Mouse (Mus musculus) ES-E14 (cell line): Measurements from ENCODE around the gene Fbn1. TPM values are rescaled to one million over a fixed set of nuclear protein-coding genes. Genes with fewer than 3 reads are reported as not detected.

ENCODE experiments used
- DNase-seq: peaks from one replicate; pipeline ENCODE4 v3.0.0-alpha.2; 2013; ENCODE audit warnings: low read depth, low spot score
- H3K27ac ChIP-seq: 2 replicates; pipeline ENCODE4 v1.5.1; 2012; ENCODE audit warnings: low read depth, mild to moderate bottlenecking, low read length, moderate library complexity, mixed read lengths; ENCODE audit not compliant: poor library complexity, insufficient read depth, severe bottlenecking
- H3K36me3 ChIP-seq: 2 replicates; pipeline ENCODE4 v1.6.1; 2012; ENCODE audit warnings: mild to moderate bottlenecking, low read length, moderate library complexity, mixed read lengths; ENCODE audit not compliant: control insufficient read depth, poor library complexity, insufficient read depth, severe bottlenecking
- H3K4me1 ChIP-seq, 2 experiments: fragments of 150-350 bp in 1 of 2; sonication (generic) in 1 of 2; 2 replicates each; pipeline ENCODE4 v1.6.1; 2012; ENCODE audit warnings: low read length in 2 of 2, mild to moderate bottlenecking in 1 of 2, mixed read lengths in 1 of 2; ENCODE audit not compliant: control insufficient read depth in 2 of 2, insufficient read depth in 2 of 2, poor library complexity in 1 of 2
- H3K4me3 ChIP-seq, 2 experiments: fragments of 150-350 bp in 1 of 2; sonication (generic) in 1 of 2; 2 replicates each; pipeline ENCODE4 v1.5.1; 2012; ENCODE audit warnings: low read length in 2 of 2, low read depth in 1 of 2, mild to moderate bottlenecking in 1 of 2, mixed read lengths in 1 of 2; ENCODE audit not compliant: insufficient read depth in 1 of 2, poor library complexity in 1 of 2, severe bottlenecking in 1 of 2
- H3K9ac ChIP-seq: 2 replicates; pipeline ENCODE4 v1.6.1; 2012; ENCODE audit warnings: low read depth, mild to moderate bottlenecking, low read length, mixed read lengths; ENCODE audit not compliant: poor library complexity, insufficient read depth, severe bottlenecking
- H3K9me3 ChIP-seq: fragments of 150-350 bp; sonication (generic); 2 replicates; pipeline ENCODE4 v1.6.1; 2012; ENCODE audit warnings: low read depth, mild to moderate bottlenecking, low read length; ENCODE audit not compliant: control insufficient read depth, insufficient read depth
- CHD2 ChIP-seq: IDR thresholded peaks from 2 replicates; pipeline ENCODE4 v1.6.1; 2014; ENCODE audit warnings: mild to moderate bottlenecking, low read depth, low read length, inconsistent platforms
- HCFC1 ChIP-seq: IDR thresholded peaks from 2 replicates; pipeline ENCODE4 v1.6.1; 2012; ENCODE audit warnings: low read length, inconsistent platforms, borderline replicate concordance; ENCODE audit not compliant: insufficient read depth
- MAFK ChIP-seq: IDR thresholded peaks from 2 replicates; pipeline ENCODE4 v1.6.1; 2014; ENCODE audit warnings: mild to moderate bottlenecking, low read depth, low read length, inconsistent platforms; ENCODE audit not compliant: insufficient read depth
- ZC3H11A ChIP-seq: IDR thresholded peaks from 2 replicates; pipeline ENCODE4 v1.6.1; 2012; ENCODE audit warnings: low read depth, mild to moderate bottlenecking, inconsistent platforms, low read length, borderline replicate concordance
- ZNF384 ChIP-seq: IDR thresholded peaks from 2 replicates; pipeline ENCODE4 v1.6.1; 2012; ENCODE audit warnings: low read depth, low read length, inconsistent platforms
- in situ Hi-C, 2 experiments: fragments of 600-800 bp; cut with MboI; formaldehyde crosslinking; loops; one replicate each; pipeline ENCODE4 v1.15.1; 2025; ENCODE audit warnings: low sequenced_read_pairs in 2 of 2, inconsistent platforms in 1 of 2; ENCODE audit not compliant: unreplicated experiment in 2 of 2
- total RNA-seq: library from RNA; depleted of rRNA; stranded (reverse); fragments of 300-350 nt; gene quantifications from 2 replicates; pipeline ENCODE4 v1.2.3, GENCODE M21; 2012

Gene Fbn1
- total RNA-seq, 1 experiment: 9.6 TPM

DNA sequence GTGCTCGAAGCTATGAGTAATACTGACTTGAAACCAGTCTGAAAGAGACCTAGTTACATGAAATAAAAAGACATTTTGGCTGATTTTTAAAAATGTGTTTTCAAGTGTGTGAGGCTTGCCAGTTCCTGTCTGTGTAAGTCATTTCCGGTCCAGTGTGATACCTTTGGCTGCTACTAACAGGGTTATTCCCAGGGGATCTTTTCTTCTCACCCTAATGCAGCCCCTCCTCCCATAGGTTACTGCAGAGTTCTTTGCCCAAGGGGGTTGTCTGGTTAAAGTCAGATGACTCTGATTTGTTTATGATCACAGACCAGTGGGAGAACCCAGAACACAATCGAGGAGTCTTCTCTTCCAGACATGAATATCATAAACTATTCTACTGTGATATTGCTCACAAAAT, 151.3 kb downstream of the Fbn1 start:
- in situ Hi-C loops: no loop called here
- Histone ChIP-seq H3K27ac (no peak overlapping the region), H3K4me3 (no peak overlapping the region), H3K9me3 (no peaks in the 10 kb centered on the region), H3K4me1 (no peaks in the 10 kb centered on the region), H3K36me3 (no peaks in the 10 kb centered on the region), H3K9ac (no peak overlapping the region)
- no peak for DNase-seq
- TF ChIP-seq CHD2 (no peak), ZNF384 (no peak), ZC3H11A (no peak), HCFC1 (no peak), MAFK (no peak)

DNA sequence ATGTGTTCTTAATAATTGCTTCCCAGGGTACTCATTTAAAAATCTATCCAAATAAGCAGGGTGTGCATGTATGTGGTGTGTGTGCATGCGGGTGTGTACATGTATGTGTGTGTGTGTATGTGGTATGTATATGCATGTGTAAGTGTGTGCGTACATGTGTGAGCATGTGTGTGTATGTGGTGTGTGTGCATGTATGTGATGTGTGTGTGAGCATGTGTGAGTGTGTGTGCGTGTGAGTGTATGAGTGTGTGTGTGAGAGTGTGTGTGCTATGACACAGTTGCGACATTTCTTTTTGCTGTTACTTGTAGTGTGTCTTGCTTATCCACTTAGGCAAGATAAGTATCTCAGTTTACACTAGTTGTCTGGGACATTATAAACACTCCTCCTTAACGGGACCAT, 151.7 kb downstream of the Fbn1 start:
- H3K9me3 ChIP-seq: no peaks in the 10 kb centered on the region
- no peaks in the 10 kb centered on the region for H3K4me1 ChIP-seq
- TF ChIP-seq CHD2 (no peak), ZNF384 (no peak), MAFK (no peak), ZC3H11A (no peak), HCFC1 (no peak)
- in situ Hi-C loops: no loop called here
- H3K9ac ChIP-seq: no peak overlapping the region
- DNase-seq: no peak
- no peak overlapping the region for H3K27ac ChIP-seq
- H3K36me3 ChIP-seq: no peaks in the 10 kb centered on the region
- no peak overlapping the region for H3K4me3 ChIP-seq

DNA sequence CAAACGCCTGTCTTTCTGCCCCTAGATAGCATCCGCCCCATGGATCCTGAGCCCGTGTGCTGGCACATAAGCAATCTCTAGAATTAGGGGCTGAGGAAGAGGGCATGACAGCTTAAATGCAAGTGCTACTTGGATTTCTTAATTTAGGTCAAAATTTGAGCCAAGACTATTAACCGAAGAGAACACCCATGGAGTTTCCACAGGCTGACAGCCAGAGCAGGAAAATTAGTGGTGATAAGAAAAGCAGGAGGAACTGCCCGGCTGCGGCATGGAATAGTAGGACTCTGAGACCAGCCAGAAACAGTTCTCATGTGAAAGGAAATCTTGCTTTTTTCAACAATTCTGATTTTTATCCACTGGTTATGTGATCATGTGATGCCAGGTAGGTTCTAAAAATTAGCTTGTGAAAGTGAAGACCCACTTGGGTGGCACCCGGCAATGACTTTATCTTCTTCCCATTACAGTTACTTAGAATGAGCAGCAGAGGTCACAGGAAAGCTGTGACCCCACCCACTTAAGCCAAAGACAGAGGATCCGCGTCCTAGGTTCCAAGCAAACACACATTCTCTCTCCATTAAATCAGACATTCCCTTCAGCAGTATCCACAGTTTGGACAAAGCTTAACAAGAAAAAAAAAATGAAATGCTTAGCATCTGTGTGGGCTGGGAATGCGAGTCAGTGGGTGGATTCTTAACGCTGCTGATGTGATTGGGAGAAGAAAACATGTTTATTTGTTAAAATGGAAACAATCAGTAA, 152.4 kb downstream of the Fbn1 start:
- no peaks in the 10 kb centered on the region for H3K36me3 ChIP-seq
- in situ Hi-C loops: no loop called here

DNA sequence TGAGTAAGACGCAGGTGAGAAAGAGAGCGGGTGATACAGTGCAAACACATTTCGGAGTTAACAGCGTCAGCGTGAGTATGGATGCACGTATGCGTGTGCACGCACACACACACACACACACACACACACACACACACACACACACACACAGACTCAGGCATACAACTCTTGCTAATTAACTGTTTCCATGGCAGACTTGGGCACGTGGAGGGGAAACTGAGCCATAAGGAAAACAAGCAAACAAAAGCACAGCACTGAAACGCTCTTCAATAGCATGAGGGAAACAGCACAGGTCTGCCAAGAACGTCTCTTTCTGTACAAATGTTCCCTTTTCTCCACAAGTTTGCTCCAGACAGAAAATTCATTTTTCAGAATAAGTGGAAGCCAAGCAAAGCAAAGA, 153.2 kb downstream of the Fbn1 start:
- no peaks in the 10 kb centered on the region for H3K4me1 ChIP-seq
- H3K27ac ChIP-seq: no peak overlapping the region
- DNase-seq: no peak
- no peak overlapping the region for H3K4me3 ChIP-seq
- TF ChIP-seq ZNF384 (no peak), ZC3H11A (no peak), CHD2 (no peak), MAFK (no peak), HCFC1 (no peak)
- H3K36me3 ChIP-seq: no peaks in the 10 kb centered on the region
- H3K9me3 ChIP-seq: no peaks in the 10 kb centered on the region
- in situ Hi-C loops: no loop called here
- H3K9ac ChIP-seq: no peak overlapping the region

More for the DNA sequence above, 152.4 kb downstream of the Fbn1 start:
- Histone ChIP-seq H3K9me3 (no peaks in the 10 kb centered on the region), H3K4me3 (no peak overlapping the region), H3K4me1 (no peaks in the 10 kb centered on the region), H3K9ac (no peak overlapping the region), H3K27ac (no peak overlapping the region)
- TF ChIP-seq ZNF384 (no peak), HCFC1 (no peak), CHD2 (no peak), MAFK (no peak), ZC3H11A (no peak)
- no peak for DNase-seq

DNA sequence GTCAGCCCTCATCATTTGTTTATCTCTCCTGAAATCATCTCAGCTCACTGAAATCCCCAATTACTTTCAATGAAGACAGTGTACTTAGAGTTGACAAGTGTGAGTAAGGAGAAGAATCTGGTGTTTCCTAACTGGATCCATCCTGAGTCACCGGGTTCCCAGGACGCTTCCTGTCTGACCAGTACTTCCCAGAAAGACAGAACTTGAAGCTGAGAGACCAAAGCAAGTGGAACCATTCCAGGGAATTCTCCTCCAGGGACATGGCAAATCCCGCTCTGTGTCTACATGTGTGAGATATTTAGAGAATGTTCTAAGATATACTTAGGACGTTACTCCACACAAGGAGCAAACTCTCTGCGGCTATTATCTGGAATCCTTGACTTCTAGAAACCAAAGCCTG, 158.6 kb downstream of the Fbn1 start:
- in situ Hi-C loops: no loop called here
- Histone ChIP-seq H3K9ac (no peak overlapping the region), H3K4me3 (no peak overlapping the region)

More for the DNA sequence above, 158.6 kb downstream of the Fbn1 start:
- Histone ChIP-seq H3K4me1 (no peaks in the 10 kb centered on the region), H3K9me3 (no peaks in the 10 kb centered on the region), H3K27ac (no peak overlapping the region), H3K36me3 (no peaks in the 10 kb centered on the region)
- DNase-seq: no peak
- TF ChIP-seq MAFK (no peak), ZNF384 (no peak), CHD2 (no peak), ZC3H11A (no peak), HCFC1 (no peak)
